Mouse (Mus musculus) layer of hippocampus, adult 9-11 months (tissue): ENCODE measurements around the gene Dnajb14.
"Not testable (repeated sequence)": the region's sequence is repeated elsewhere in the genome, so short reads cannot be mapped to it uniquely, and the experiment has no call there.

ENCODE experiments used
- DNase-seq: peaks from one replicate; pipeline ENCODE4 v3.0.0; 2022

Gene Dnajb14

GRCm38 (mm10) chr3:137919398-137919797 lies 51.9 kb downstream of the Dnajb14 start:
- no peak for DNase-seq

GRCm38 (mm10) chr3:137920594-137920993 lies 53.1 kb downstream of the Dnajb14 start:
- DNase-seq = no peak

GRCm38 (mm10) chr3:137927010-137927409 lies 59.5 kb downstream of the Dnajb14 start:
- no peak for DNase-seq

- DNase-seq = no peak
These were observed 62.5 kb downstream of the Dnajb14 start for GRCm38 (mm10) chr3:137929940-137930339.

- DNase-seq = no peak
These were observed 65.3 kb downstream of the Dnajb14 start for GRCm38 (mm10) chr3:137932748-137933147.

GRCm38 (mm10) chr3:137933986-137934385 lies 66.5 kb downstream of the Dnajb14 start:
- DNase-seq = no peak

GRCm38 (mm10) chr3:137935570-137936525 lies 68.4 kb downstream of the Dnajb14 start:
- DNase-seq = no peak

- DNase-seq = no peak
These were observed 69.1 kb downstream of the Dnajb14 start for GRCm38 (mm10) chr3:137936541-137936940.

- DNase-seq = no peak
These were observed 71.1 kb downstream of the Dnajb14 start for GRCm38 (mm10) chr3:137938608-137939007.

GRCm38 (mm10) chr3:137940757-137941156 lies 73.3 kb downstream of the Dnajb14 start:
- no peak for DNase-seq

GRCm38 (mm10) chr3:137941555-137941954 lies 74.1 kb downstream of the Dnajb14 start:
- no peak for DNase-seq

GRCm38 (mm10) chr3:137942098-137942622 lies 74.7 kb downstream of the Dnajb14 start:
- no peak for DNase-seq

GRCm38 (mm10) chr3:137943737-137944154 lies 76.3 kb downstream of the Dnajb14 start:
- no peak for DNase-seq

- DNase-seq = no peak
These were observed 79.4 kb downstream of the Dnajb14 start for GRCm38 (mm10) chr3:137946827-137947226.

GRCm38 (mm10) chr3:137947525-137947924 lies 80.0 kb downstream of the Dnajb14 start:
- no peak for DNase-seq

- no peak for DNase-seq
These were observed 82.9 kb downstream of the Dnajb14 start for GRCm38 (mm10) chr3:137950191-137950885.

GRCm38 (mm10) chr3:137951302-137951701 lies 83.8 kb downstream of the Dnajb14 start:
- DNase-seq = not testable (repeated sequence)

GRCm38 (mm10) chr3:137951819-137952218 lies 84.3 kb downstream of the Dnajb14 start:
- DNase-seq = no peak

GRCm38 (mm10) chr3:137952225-137952913 lies 84.9 kb downstream of the Dnajb14 start:
- peak; percentile 44 for DNase-seq

- DNase-seq = peak; percentile 87
These were observed 85.7 kb downstream of the Dnajb14 start for GRCm38 (mm10) chr3:137952914-137953880.

- no peak for DNase-seq
These were observed 86.9 kb downstream of the Dnajb14 start for GRCm38 (mm10) chr3:137954256-137954916.
